Mouse (Mus musculus): ENCODE measurements around the gene Mllt1. TPM values are rescaled to one million over a fixed set of nuclear protein-coding genes. Genes with fewer than 3 reads are reported as not detected.

Gene Mllt1
- total RNA-seq (2021): 10 to 100 TPM; 81.0 to 87.5 TPM
- long read RNA-seq, experiment 1, transcript Mllt1-201 (12 exons, 3,636 nt): major isoform, 5 of 50 reads
- long read RNA-seq, experiment 1, partial matches to known transcripts: 4 of 50 reads
- long read RNA-seq, experiment 1, other reads (novel, unspliced or antisense): 41 of 50 reads
- long read RNA-seq, experiment 2, partial matches to known transcripts: 9 of 63 reads
- long read RNA-seq, experiment 2, other reads (novel, unspliced or antisense): 52 of 63 reads

DNA sequence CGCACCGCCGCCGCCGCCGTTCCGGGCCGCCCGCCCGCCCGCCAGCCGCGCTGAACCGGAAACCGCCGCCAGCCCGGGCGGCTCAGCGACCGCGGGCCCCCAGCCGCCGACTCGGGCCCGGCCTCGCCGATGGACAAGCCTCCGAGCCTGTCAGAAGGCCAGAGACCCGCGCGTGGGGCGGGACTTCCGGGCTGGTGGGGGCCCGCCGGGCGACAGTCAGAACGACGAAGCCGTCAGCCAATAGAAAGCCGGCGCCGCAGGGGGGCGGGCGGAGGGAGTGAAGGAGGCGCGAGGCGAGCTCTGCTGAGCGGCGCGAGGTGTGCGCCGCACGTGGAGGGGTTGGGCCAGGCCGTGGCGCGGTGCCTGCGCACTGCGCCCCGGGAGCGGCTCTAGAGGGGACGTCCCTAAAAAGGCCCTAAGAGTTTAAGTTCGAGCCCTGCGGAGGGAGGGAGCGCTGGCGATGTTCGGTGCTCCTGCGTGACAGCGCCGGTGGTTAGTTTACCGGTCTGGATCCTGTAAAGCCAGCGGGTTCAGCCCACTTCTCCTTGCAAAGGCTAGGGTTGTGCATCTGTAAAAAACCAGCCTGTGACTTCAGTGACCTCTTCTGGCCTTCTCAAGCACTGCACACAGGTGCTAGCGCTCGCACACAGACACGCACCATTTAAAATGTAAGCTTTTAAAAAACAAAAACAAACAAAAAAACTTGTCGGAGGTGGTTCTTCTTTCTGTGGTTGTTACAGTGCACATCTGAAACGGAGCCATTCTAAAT lies at the start of gene Mllt1:
Gene Mllt1 (minus strand): TSS at position 53 of the 769 bp plus-strand sequence.
- peak; percentile 98 to 100 for DNase-seq (ENCODE audit: low spot score in 2 of 2)
- Histone ChIP-seq H3K27ac (peak within 1 kb of the TSS; percentile 90), H3K4me3 (peak within 1 kb of the TSS; percentile 95)
- peak; percentile 77 for TF ChIP-seq CTCF (conservative IDR thresholded peaks at IDR 0.05)

DNA sequence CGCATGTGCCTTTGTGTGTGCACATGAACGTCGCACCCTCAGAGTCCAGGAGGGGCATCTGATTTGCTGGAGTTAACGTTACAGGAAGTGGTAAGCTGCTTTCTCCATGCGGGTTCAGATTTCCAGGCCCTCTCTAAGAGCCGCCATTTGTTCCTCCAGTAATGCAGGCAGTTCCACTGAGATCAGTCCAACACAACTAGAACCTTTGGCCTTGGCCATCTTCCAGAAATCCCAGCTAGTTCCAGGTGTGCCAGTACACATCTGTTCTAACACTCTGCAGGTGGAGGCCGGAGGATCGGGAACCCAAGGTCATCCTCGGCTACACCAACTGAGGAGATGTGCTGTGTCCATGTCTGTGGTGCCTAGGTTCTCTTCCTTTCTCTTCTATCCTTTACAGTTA lies 49.7 kb upstream of the Mllt1 start:
- no peak for DNase-seq (ENCODE audit: low spot score in 2 of 2)
- Histone ChIP-seq H3K27ac (no peak overlapping the region), H3K4me3 (no peak overlapping the region)
- no peak for TF ChIP-seq CTCF (conservative IDR thresholded peaks at IDR 0.05)

DNA sequence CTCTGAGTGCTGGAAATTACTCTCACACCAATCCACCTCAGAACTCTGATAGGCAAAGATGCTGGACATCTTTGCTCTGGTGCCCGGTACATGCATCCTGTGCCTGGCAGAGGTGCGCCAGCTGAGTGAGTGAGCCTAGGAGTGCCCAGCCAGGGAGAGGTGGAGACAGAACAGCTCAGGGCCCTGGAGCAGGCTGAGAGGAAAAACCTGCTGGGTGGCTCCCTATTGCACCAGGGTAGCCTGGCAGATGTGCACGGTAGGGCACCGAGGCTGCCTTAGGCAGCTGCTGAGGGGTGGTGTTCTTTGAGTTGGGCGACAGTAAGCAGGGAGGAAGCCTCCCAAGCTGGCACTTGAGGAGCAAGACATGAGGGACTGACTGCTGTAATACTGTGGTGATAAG lies 46.8 kb upstream of the Mllt1 start, which contains the start of gene Acer1:
Gene Acer1 (minus strand): TSS at position 114 of the 400 bp plus-strand sequence.
- DNase-seq (ENCODE audit: low spot score in 2 of 2): no peak
- no peak for TF ChIP-seq CTCF (conservative IDR thresholded peaks at IDR 0.05)
- Histone ChIP-seq H3K27ac (no peak within 1 kb of the TSS), H3K4me3 (no peak within 1 kb of the TSS)

DNA sequence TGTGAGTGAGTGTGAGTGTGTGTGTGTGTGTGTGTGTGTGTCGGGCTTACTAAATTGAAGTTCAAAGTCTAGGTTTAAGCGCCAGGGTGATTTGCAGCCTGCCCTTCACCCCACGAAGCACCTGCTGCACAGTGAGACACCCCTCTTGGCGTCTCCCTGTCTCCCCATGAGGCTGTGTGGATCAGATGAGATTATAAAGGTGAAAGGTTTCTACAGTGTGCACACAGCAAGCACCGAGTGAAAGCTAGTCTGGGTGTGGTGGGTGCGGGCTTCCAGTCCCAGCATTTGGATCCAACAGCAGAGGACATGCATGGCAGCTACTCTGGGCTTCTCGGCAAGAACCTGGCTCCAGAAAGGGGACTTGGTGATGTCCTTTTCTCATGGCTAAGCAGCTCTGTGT lies 45.8 kb upstream of the Mllt1 start:
- DNase-seq (ENCODE audit: low spot score in 2 of 2): no peak
- Histone ChIP-seq H3K4me3 (no peak overlapping the region), H3K27ac (no peak overlapping the region)
- no peak for TF ChIP-seq CTCF (conservative IDR thresholded peaks at IDR 0.05)

DNA sequence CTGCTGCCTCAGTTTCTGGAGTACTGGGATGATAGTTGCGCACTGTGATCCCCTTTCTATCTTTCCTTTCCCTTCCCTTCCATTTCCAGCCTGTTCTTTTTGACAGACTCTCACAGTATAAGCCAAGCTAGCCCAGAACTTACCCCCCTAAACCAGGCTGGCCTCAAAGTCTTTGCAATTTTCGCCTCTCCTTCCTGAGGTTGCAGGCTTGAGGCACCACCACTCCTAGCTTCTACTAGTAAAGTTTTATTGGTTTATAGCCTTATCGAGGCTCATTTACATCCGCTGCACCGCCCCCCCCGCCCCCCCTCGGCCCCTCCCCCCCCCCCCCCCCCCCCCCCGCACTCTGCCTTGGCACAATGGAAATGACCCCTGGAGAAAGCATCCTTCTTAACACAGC lies 44.3 kb upstream of the Mllt1 start:
- Histone ChIP-seq H3K27ac (no peak overlapping the region), H3K4me3 (no peak overlapping the region)
- no peak for TF ChIP-seq CTCF (conservative IDR thresholded peaks at IDR 0.05)
- no peak for DNase-seq (ENCODE audit: low spot score in 2 of 2)

DNA sequence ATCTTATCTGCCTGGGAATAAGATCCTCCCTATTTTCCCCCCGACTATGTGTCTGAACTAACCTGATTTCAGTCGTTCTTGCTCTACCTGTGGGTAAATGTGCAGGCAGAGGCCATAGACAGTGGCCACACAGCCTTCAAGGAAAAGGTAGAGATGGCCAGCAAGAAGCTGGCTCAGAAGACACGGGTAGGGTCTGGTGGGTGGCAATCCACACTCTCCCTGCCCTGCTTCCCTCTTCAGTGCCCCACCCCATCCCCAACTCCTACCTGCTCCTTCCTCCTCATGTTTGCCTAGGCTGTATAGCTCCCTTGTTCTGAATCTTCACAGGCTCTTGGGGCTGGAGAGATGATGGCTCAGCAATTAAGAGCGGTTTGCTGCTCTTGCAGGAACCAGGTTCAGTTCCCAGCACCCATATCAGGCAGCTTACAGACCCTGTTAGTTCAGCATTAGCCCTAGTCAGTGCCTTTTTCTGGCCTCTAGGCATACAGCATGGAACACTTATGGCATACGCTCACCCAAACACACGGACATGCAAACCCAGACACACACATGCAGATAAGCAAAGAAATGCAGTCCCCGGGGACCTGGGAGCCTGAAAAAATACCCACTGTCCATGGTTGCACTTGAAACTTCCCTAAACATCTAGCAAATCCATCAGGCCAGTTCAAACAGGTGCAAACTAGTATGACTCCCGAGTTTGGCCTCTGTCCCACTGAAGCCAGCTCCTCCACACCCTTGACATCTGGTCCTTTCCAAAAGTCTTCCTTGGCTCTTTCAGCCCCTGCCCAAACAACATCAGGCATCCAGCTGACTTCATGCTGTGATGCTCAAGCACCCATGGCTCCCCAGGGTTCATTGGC lies 41.5 kb upstream of the Mllt1 start:
- no peak for DNase-seq (ENCODE audit: low spot score in 2 of 2)
- no peak overlapping the region for H3K27ac ChIP-seq
- no peak for TF ChIP-seq CTCF (conservative IDR thresholded peaks at IDR 0.05)

DNA sequence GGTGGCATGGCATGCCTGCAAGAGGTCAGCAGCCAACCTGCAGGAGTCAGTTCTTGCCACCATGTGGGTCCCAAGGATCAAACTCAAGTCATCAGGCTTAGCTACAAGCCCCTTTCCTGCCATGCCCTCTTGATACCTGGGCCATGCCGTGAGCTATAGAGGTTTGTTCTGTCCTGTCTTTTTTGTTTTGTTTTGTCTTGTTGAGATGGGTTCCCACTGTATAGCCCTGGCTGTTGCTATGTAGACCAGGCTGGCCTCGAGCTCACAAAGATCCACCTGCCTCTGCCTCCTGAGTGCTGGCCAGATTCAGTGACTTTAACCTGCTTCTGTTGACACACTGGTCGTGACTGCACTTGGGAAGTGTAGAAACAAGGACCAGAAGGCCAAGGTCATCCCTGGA lies 40.2 kb upstream of the Mllt1 start:
- no peak for DNase-seq (ENCODE audit: low spot score in 2 of 2)
- no peak for TF ChIP-seq CTCF (conservative IDR thresholded peaks at IDR 0.05)
- Histone ChIP-seq H3K4me3 (no peak overlapping the region), H3K27ac (no peak overlapping the region)

More for the DNA sequence above, 41.5 kb upstream of the Mllt1 start:
- no peak overlapping the region for H3K4me3 ChIP-seq

DNA sequence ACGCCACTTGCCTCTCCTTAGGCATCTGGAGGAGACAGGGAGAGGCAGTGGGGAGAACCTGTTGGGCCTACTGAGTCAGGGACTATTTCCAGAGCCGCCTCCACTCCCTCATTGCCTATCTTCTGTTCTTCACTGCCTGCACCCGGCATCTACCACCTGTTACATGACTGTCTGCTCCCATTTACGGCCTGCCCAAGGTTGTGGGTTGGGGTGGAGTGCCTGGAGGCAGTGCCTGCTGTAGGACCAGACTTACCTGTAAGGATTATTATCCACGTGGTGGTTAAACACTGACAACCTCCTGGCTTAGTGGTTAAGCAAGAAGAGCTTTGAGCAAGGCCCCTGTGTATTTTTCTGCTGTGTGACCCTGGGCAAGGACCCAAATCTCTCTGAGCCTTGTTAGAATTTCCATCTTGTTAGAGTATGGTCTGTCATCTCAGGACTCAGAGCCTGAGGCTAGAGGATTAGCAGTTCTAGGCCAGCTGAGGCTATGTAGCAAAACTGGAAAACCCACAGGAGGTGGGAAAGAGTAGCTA lies 39.6 kb upstream of the Mllt1 start:
- DNase-seq (ENCODE audit: low spot score in 2 of 2): no peak
- Histone ChIP-seq H3K4me3 (no peak overlapping the region), H3K27ac (no peak overlapping the region)
- TF ChIP-seq CTCF (conservative IDR thresholded peaks at IDR 0.05): no peak

DNA sequence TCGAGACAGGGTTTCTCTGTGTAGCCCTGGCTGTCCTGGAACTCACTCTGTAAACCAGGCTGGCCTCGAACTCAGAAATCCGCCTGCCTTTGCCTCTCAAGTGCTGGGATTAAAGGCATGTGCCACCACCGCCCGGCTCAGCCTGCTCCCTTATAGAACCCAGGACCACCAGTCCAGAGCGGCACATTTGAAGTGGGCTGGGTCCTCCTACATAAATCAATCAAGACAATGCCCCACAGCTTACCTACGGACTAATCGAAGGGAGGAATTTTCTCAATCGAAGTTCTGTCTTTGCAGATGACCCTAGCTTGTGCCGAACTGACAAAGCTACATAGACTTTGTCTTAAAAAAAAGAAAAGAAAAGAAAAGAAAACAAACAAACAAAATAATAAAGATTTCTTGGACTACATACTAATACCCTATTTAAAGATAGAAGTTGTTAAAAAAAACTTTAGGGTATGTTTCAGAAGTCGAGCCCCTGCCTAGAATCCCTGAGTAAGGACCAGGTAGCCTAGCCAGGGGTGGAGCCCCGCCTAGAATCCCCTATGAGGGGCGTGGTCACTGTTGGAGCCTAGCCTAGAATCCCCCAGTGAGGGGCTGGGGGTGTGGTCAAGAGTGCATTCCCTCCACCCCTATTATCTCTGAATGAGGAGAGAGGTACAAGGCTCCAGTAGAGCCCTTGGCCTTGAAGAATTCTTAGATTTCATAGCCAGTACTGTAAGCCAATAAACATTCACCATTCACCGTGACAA lies 38.9 kb upstream of the Mllt1 start:
- Histone ChIP-seq H3K27ac (no peak overlapping the region), H3K4me3 (no peak overlapping the region)
- no peak for DNase-seq (ENCODE audit: low spot score in 2 of 2)
- no peak for TF ChIP-seq CTCF (conservative IDR thresholded peaks at IDR 0.05)

DNA sequence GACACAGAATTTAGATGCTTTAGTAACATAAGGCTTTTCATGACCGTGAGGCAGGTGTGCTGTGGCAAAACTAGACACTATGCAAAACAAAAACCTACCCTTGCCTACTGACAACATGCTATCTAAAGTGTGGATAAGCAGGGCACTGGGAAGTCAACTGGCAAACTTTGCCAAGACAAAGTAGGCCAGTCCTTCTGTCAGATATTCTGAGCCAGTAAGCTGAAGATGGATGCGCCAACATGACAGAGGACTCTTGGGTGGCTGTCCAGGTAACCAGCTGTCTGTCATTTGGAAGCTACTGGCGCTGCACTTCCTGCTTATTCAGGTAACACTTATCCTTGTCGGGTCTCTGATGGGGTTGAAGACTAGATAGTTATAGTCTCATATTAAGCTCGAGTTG lies 34.9 kb upstream of the Mllt1 start:
- no peak overlapping the region for H3K4me3 ChIP-seq
- no peak for DNase-seq (ENCODE audit: low spot score in 2 of 2)
- TF ChIP-seq CTCF (conservative IDR thresholded peaks at IDR 0.05): no peak
- no peak overlapping the region for H3K27ac ChIP-seq

DNA sequence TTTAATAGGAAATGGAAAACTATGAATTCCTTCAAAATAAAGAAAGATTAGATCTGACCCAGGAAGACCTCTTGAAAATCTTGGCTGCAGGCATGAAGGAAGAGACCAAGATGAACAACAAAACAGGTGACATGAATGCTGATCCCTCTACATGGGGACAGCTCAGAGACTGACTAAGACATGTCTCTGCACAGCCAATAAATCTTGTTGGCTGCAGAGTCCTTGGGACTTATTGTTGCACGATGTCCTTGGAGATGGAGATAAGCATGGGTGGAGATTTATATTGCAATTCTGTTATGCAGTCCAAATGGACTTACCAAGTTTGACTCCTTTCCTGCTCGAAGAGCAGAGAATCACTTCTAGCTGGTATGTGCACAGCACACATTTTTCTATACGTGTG lies 34.1 kb upstream of the Mllt1 start:
- no peak for TF ChIP-seq CTCF (conservative IDR thresholded peaks at IDR 0.05)
- no peak for DNase-seq (ENCODE audit: low spot score in 2 of 2)
- H3K27ac ChIP-seq: no peak overlapping the region
- no peak overlapping the region for H3K4me3 ChIP-seq

DNA sequence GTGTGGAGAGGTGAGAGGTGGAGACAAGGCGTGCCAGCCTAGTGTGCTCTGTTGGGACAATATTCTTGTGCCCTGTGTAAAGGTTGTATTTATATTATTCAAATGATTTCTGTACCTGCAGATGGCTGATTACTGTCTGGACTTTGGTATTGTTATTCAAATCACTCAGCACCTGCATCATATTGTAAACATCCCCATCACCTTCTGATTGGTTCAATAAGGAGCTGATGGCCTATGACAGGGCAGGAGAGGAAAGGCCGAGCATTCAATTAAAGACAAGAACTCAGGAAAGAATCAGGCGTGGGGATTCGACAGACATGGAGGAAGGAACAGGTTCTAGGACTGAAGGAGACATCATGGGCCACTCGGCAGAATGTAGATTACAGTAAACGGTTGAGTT lies 28.4 kb upstream of the Mllt1 start:
- Histone ChIP-seq H3K27ac (no peak overlapping the region), H3K4me3 (no peak overlapping the region)
- no peak for DNase-seq (ENCODE audit: low spot score in 2 of 2)
- no peak for TF ChIP-seq CTCF (conservative IDR thresholded peaks at IDR 0.05)

All from layer of hippocampus, adult 2 months (tissue).